Mouse (Mus musculus) c-Kit-positive CD71-positive TER-119-negative erythroid progenitor cells, embryonic 14.5 days (primary cell): ENCODE results near the gene Rbm15b.

Experiments
- DNase-seq: peaks from one replicate; pipeline ENCODE4 v3.0.0-alpha.2; 2013; ENCODE audit warnings: low read depth

The Rbm15b gene

DNA sequence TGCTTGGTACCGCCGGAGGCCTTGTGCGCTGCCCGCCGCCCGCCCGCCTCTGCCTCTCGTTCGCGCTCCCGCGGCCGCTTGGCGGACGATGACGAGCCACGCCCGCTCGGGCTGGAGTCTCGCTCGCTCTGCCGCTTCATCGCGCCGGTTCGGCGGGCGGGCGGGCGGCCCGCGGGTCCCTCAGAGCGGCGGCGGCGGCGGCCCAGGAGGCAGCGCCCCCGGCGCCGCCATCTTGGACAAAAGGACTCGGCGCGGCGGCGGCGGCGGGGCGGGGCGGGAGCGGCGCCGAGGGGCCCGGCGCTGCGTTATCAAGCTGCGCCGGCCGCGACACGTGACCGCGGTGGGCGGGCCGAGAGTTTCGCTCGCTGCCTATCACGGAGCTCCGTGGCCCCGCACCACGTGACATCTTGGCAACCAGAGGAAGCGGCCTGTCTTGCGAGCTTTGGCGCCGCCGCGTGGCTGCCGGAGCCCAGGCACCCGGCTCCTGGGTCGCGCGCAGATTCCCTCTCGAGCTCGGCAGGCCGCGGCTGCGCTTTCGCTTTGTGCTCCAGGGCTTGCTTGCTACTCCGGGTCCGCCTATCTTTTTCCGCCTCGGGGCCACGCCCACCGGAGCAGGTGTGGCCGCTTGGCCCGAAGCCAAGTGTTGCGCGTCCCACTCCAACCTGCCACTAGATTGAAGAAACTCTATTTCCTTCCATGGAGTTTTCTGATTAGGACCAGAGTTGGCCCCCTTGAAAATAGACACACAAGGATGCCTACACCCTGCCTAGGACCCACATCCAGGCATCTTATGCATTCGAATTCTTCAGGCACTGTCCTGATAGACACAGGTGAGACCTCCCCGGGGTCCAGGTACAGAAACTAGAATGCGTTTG lies at the start of gene Rbm15b:
TSS of gene Rbm15b (minus strand) at position 601 of the 875 bp plus-strand sequence.
- DNase-seq = peak; percentile 95

GRCm38 (mm10) chr9:106934998-106935397 lies 47.8 kb upstream of the Rbm15b start:
- no peak for DNase-seq

- no peak for DNase-seq
Observed at GRCm38 (mm10) chr9:106914878-106915277, 27.6 kb upstream of the Rbm15b start.

GRCm38 (mm10) chr9:106913759-106914158 lies 26.5 kb upstream of the Rbm15b start:
- DNase-seq = no peak

DNA sequence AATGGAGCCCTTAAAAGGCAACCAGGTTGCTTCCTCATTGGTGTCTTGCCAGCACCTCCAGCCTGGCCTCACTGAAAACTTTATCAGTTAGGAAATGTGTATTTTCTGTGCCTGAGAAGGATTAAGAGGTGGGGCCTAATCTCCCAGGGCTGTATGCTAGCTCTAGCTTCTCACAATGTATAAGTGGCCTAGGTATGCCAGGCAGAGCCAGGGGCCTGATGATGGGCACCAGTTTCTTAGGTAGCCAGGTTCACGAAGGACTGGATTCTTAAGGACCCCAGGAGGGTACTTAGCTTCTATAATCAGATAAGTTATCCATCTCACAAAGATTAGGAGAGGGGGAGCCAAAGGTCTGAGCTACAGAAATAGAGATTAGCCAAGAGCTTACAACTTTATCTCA lies 24.4 kb upstream of the Rbm15b start:
- DNase-seq = no peak

- no peak for DNase-seq
Observed at GRCm38 (mm10) chr9:106908715-106909114, 21.5 kb upstream of the Rbm15b start.

GRCm38 (mm10) chr9:106908174-106908573 lies 20.9 kb upstream of the Rbm15b start:
- no peak for DNase-seq

DNA sequence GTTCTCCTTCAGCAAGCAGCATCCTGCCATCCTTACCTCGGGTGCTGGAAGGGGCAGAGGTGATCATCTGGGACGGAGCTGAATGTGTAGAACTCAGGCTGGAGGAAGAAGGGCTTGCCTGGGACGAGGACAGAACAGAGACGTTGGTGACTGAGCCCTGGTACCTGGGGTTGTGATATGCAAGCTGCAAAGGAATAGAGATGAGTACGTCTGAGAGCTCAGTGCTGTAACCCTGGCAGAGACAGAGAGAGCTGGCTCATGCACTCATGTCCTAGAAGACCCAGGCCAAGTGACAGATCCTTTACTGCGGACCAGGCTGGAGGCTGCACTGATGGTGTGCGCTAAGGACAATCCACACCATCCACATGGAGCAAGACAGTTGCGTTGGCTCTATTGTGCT lies 19.4 kb upstream of the Rbm15b start:
- no peak for DNase-seq

DNA sequence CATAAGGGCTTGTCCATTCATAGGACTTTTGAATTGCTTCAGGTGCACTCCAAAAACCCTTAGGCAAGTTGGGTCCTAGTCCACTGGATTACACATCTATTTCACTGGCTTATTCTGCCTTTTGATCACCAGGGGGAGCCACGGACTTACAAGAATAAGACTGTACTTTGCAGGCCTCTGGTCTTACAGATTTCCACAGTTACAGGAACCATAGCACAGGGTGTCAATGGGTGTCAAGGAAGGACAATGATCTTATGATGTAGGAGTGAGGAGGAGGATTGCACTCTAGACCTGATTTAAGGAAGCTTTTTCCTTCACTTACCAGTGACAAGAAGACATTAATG lies 16.5 kb upstream of the Rbm15b start:
- DNase-seq = no peak

- DNase-seq = no peak
Observed at GRCm38 (mm10) chr9:106903099-106903790, 16.0 kb upstream of the Rbm15b start.

GRCm38 (mm10) chr9:106901596-106901995 lies 14.4 kb upstream of the Rbm15b start:
- DNase-seq = no peak

GRCm38 (mm10) chr9:106898901-106899300 lies 11.7 kb upstream of the Rbm15b start:
- no peak for DNase-seq

DNA sequence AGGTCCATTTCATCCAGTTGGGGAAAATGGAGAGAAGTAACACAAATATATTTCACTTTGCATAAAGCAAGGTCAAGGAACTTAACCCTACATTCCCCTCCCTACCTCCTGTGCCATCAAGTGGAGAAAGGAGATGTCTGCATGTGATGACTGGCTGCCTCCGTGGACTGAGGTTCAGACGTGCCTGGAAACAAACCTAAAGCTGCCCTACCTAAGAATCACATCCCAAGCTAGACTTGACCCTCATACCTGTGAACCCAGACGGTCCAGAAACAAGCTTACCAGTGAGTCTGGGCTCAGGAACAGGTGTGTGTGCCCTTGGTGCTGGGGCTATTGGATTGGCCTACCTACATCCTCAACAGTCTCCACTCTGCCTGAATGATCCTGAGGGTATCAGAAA lies 6.1 kb upstream of the Rbm15b start:
- no peak for DNase-seq

DNA sequence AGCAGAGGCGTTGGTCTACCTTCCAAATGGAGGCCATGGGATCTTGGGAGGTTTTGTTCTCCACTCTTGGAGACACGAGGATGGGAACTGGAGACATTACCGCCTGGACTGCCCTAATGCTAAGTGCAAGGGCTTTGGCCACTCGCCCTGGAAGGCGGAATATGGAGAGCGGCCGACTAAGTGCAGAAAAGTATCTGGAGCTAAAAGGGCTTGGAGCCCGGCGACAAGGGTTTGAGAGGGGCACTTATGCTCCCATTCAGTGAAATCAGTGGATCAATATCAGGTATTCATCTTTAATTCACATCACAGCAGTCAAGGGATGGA lies 5.3 kb upstream of the Rbm15b start:
- DNase-seq = no peak

- DNase-seq = peak; percentile 96
Observed at GRCm38 (mm10) chr9:106891829-106892551, 4.8 kb upstream of the Rbm15b start, which contains the start of gene Manf. Gene Manf, minus strand, starts transcription at chr9:106891979.

DNA sequence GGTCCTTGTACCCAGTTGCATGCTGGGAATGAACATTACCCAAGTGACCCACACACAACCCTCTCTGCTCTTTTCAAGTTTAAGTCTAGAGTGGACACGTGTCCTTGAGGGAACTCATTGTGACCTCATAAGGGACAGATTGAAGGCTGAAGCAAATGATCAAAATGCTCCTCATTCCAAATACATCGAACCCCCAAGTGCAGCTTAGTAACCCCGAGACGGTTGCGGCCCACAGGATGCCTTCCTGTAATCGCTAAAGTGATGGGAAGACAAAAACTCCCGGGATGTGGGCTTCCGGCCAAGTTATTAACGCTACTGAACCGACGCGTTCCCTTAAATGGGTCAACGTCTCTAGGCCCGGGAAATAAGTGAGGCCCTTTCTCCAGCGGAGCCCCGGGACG lies 4.1 kb upstream of the Rbm15b start:
- DNase-seq = no peak

- no peak for DNase-seq
Observed at GRCm38 (mm10) chr9:106890496-106891240, 3.4 kb upstream of the Rbm15b start.

- DNase-seq = no peak
Observed at GRCm38 (mm10) chr9:106889321-106889720, 2.1 kb upstream of the Rbm15b start.

DNA sequence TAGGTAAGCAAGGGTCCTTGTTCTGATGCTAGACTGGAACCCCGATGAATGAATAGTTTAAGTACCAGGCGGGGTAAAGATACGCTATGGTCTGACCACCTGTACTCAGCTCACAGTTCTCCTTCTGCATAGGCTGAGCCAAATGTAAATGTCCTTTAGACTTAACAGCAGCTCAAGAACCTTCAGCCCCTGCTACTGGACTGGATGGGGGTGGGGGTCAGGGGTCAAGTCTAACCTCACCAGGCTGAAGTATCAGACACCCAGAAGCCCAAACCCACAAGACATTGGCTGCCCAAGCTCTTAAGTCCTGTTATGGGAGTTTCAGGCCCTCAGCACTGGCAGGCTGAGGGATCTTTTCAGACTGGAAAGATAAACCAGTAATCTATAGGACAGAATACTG lies 1.1 kb upstream of the Rbm15b start:
- DNase-seq = no peak

DNA sequence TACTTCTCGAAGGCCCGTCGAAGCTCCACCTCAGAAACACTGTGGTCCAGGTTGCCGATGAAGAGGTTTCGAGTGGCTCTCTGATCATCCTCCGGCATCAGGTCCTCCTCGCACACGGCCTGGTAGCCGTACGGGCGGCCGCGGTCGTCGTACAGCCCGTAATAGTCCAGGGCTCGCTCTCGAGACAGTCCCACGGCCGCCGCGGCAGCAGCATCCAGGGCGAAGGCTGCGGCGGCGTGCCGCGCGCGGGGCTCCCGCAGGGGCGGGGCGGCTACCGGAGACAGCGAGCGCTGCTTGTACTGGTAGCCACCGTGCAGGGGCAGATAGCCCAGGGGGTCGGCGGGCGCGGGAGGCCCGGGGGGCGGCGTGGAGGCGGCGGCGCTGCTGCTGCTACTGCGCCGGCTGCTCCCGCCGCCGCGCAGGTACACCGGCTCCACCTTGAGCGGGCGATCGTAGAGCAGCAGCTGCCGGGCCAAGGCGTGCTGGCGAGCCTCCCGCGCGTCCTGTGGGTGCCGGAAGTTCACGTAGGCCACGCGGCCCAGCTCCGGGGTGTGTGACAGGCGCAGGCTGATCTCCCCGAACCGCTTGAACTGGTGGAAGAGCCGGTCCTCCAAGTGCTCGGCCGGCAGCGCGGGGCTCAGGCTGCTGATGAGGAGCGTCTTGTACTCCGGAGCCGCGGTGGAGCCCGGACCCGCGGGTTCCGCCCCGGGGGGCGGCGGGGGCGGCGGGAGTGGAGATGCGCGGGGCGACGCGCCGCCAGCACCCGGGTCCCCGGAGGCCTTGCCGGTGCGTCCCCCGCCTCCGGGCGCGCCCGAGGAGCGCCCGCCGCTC lies 1.1 kb downstream of the Rbm15b start:
- no peak for DNase-seq
